Mouse (Mus musculus): Measurements from ENCODE around the gene Hcrtr2.

Hcrtr2 gene

GRCm38 (mm10) chr9:76323756-76324155 is at the start of gene Hcrtr2:
Hcrtr2 (minus strand) TSS chr9:76323856.
- DNase-seq, result no peak

- no peak for DNase-seq
Measured at GRCm38 (mm10) chr9:76364874-76365273, 41.2 kb upstream of the Hcrtr2 start.

GRCm38 (mm10) chr9:76360374-76360773 is 36.7 kb upstream of the Hcrtr2 start:
- DNase-seq, result peak; percentile 1

- no peak for DNase-seq
Measured at GRCm38 (mm10) chr9:76352346-76352745, 28.7 kb upstream of the Hcrtr2 start.

- no peak for DNase-seq
Measured at GRCm38 (mm10) chr9:76347298-76347697, 23.6 kb upstream of the Hcrtr2 start.

GRCm38 (mm10) chr9:76331081-76331480 is 7.4 kb upstream of the Hcrtr2 start:
- DNase-seq, result no peak

GRCm38 (mm10) chr9:76323186-76323701 is 412 bp downstream of the Hcrtr2 start:
- DNase-seq, result peak; percentile 39 to 51

GRCm38 (mm10) chr9:76322122-76323052 is 1.3 kb downstream of the Hcrtr2 start:
- peak in 1 of 2 experiments; percentile 1 for DNase-seq

- no peak for DNase-seq
Measured at GRCm38 (mm10) chr9:76321589-76321988, 2.1 kb downstream of the Hcrtr2 start.

GRCm38 (mm10) chr9:76320755-76321154 is 2.9 kb downstream of the Hcrtr2 start:
- no peak for DNase-seq

GRCm38 (mm10) chr9:76318302-76318701 is 5.4 kb downstream of the Hcrtr2 start:
- DNase-seq, result no peak

GRCm38 (mm10) chr9:76315096-76315495 is 8.6 kb downstream of the Hcrtr2 start:
- DNase-seq, result no peak

GRCm38 (mm10) chr9:76313921-76314320 is 9.7 kb downstream of the Hcrtr2 start:
- no peak for DNase-seq

GRCm38 (mm10) chr9:76312221-76312620 is 11.4 kb downstream of the Hcrtr2 start:
- no peak for DNase-seq

- no peak for DNase-seq
Measured at GRCm38 (mm10) chr9:76291384-76291783, 32.3 kb downstream of the Hcrtr2 start.

GRCm38 (mm10) chr9:76270886-76271285 is 52.8 kb downstream of the Hcrtr2 start:
- no peak for DNase-seq

GRCm38 (mm10) chr9:76257731-76258130 is 65.9 kb downstream of the Hcrtr2 start:
- DNase-seq, result no peak

GRCm38 (mm10) chr9:76252544-76252943 is 71.1 kb downstream of the Hcrtr2 start:
- no peak for DNase-seq

GRCm38 (mm10) chr9:76252109-76252508 is 71.5 kb downstream of the Hcrtr2 start:
- no peak for DNase-seq

- DNase-seq, result no peak
Measured at GRCm38 (mm10) chr9:76242322-76242721, 81.3 kb downstream of the Hcrtr2 start.

GRCm38 (mm10) chr9:76237946-76238345 is 85.7 kb downstream of the Hcrtr2 start:
- DNase-seq, result no peak

- no peak for DNase-seq
Measured at GRCm38 (mm10) chr9:76237243-76237642, 86.4 kb downstream of the Hcrtr2 start.

- peak; percentile 70 to 71 for DNase-seq
Measured at GRCm38 (mm10) chr9:76236626-76237025, 87.0 kb downstream of the Hcrtr2 start.

GRCm38 (mm10) chr9:76235945-76236503 is 87.6 kb downstream of the Hcrtr2 start:
- DNase-seq, result peak; percentile 46 to 53

Measured in kidney, postnatal 4 days (tissue).